Mouse (Mus musculus) lung, postnatal 0 days (tissue): ENCODE measurements at regions not wholly inside any gene's neighbourhood (a gene's known extent, or its start where the extent isn't known, plus 50 kb on each side); places are given as distances from the start of the nearest gene placed in this dataset.

ENCODE experiments used
- CTCF ChIP-seq: IDR thresholded peaks from 2 replicates; pipeline ENCODE4 v1.5.1; 2016; ENCODE audit warnings: antibody characterized with exemption, mild to moderate bottlenecking
- EP300 ChIP-seq: IDR thresholded peaks from 2 replicates; pipeline ENCODE4 v1.6.1; 2016; ENCODE audit warnings: antibody characterized with exemption, mild to moderate bottlenecking, control low read depth

DNA sequence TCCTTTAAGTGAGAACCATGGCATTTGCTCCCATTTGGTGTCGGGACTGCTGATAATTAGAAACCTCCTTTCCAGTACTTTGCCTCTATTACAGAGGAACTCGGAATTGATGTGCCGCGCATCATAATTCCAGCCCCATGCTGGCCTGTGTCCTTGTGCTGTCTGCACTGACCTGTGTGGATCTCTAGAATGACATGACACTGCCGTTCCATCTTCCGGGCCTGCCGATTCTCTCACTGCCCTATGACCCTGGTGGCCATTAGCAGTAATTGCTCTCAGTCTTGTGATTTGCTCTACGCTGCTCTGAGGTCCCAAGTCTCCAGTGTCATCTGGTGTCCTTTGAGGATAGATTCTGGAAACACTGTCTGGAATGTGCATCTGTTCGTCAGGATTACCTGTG is 295.7 kb upstream of the Arglu1 start:
- TF ChIP-seq CTCF (peak; percentile 44), EP300 (no peak)
